Mouse (Mus musculus) liver, embryonic 15.5 days (tissue): ENCODE results near the gene Pitpnm1. TPM values are rescaled to one million over a fixed set of nuclear protein-coding genes. Genes with fewer than 3 reads are reported as not detected.
"Not testable (repeated sequence)": the region's sequence is repeated elsewhere in the genome, so short reads cannot be mapped to it uniquely, and the experiment has no call there.

Experiments used
- ATAC-seq: fragments of 200-750 bp; cut with Nextera tagmentation; 2 replicates; pipeline ENCODE4 v1.8.0; 2017; ENCODE audit warnings: moderate number of reproducible peaks, mild to moderate bottlenecking, moderate library complexity; ENCODE audit not compliant: insufficient read depth
- H3K27ac ChIP-seq: fragments of 300-500 bp; sonication (generic); replicated peaks from 2 replicates; pipeline ENCODE4 v1.5.1; 2015; ENCODE audit warnings: mild to moderate bottlenecking, inconsistent platforms
- H3K27me3 ChIP-seq: fragments of 300-500 bp; sonication (generic); 2 replicates; pipeline ENCODE4 v1.6.1; 2015; ENCODE audit warnings: mild to moderate bottlenecking, inconsistent platforms
- H3K36me3 ChIP-seq: fragments of 300-500 bp; sonication (generic); replicated peaks from 2 replicates; pipeline ENCODE4 v1.6.1; 2015; ENCODE audit warnings: moderate library complexity, mild to moderate bottlenecking, inconsistent platforms
- H3K4me1 ChIP-seq: fragments of 300-500 bp; sonication (generic); replicated peaks from 2 replicates; pipeline ENCODE4 v1.6.1; 2015; ENCODE audit warnings: inconsistent platforms
- H3K4me2 ChIP-seq: fragments of 300-500 bp; sonication (generic); 2 replicates; pipeline ENCODE4 v1.6.1; 2015; ENCODE audit warnings: moderate library complexity, mild to moderate bottlenecking, inconsistent platforms
- H3K4me3 ChIP-seq: fragments of 300-500 bp; sonication (generic); replicated peaks from 2 replicates; pipeline ENCODE4 v1.5.1; 2015; ENCODE audit warnings: mild to moderate bottlenecking, inconsistent platforms
- H3K9ac ChIP-seq: fragments of 300-500 bp; sonication (generic); 2 replicates; pipeline ENCODE4 v1.6.1; 2015; ENCODE audit warnings: moderate library complexity, mild to moderate bottlenecking, inconsistent platforms
- H3K9me3 ChIP-seq: fragments of 300-500 bp; sonication (generic); replicated peaks from 2 replicates; pipeline ENCODE4 v1.6.1; 2016; ENCODE audit warnings: inconsistent platforms
- WGBS: fragments of 180-500 bp; shearing (Covaris S2); methylation state at CpG from one replicate; pipeline ENCODE4 v1.1.7; 2015; ENCODE audit warnings: mixed read lengths; ENCODE audit not compliant: insufficient replicate concordance; 5-methylcytosine and 5-hydroxymethylcytosine counted together
- polyA plus RNA-seq: library from polyadenylated mRNA; unstranded; fragments of >200 nt; fragmentation: Nextera tagmentation; extraction: Ambion mirVana; gene quantifications from 2 replicates; pipeline ENCODE4 v1.2.1, GENCODE M21; 2015

Pitpnm1 gene
- polyA plus RNA-seq, 1 experiment from 2014 or later = 6.0 TPM

DNA sequence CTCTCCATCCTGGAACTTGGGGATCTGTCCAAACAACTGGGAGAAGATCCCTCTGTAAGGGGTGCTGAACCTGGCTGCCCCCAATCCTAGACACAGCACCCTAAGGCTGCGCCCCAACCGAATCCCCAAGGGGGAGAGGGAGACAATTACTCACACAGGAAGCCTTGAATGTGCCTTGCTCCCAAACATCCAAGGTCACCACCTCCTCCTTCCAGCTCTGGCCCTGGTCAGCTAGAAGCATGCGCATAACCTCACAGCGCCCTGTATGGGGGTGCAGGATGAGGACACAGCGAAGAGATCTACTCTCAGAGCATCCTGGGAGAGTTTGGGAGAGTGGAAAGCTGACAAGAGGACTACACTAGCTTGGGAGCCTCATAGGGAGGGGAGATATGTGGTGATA lies 41.2 kb upstream of the Pitpnm1 start:
- H3K9me3 ChIP-seq = no peaks in the 10 kb centered on the region
- peak overlapping the region; percentile 91 for H3K27ac ChIP-seq
- no peaks in the 10 kb centered on the region for H3K36me3 ChIP-seq
- H3K27me3 ChIP-seq = no peaks in the 10 kb centered on the region
- 91% methylated on average over 5 of the region's 5 CpGs for WGBS
- H3K9ac ChIP-seq = peak overlapping the region; percentile 47; the same call in 1 of the 2 replicates
- H3K4me3 ChIP-seq = peak overlapping the region; percentile 47
- peaks cover 61% of the 10 kb centered on the region for H3K4me1 ChIP-seq
- peak overlapping the region; percentile 75 for H3K4me2 ChIP-seq
- ATAC-seq = no peak

DNA sequence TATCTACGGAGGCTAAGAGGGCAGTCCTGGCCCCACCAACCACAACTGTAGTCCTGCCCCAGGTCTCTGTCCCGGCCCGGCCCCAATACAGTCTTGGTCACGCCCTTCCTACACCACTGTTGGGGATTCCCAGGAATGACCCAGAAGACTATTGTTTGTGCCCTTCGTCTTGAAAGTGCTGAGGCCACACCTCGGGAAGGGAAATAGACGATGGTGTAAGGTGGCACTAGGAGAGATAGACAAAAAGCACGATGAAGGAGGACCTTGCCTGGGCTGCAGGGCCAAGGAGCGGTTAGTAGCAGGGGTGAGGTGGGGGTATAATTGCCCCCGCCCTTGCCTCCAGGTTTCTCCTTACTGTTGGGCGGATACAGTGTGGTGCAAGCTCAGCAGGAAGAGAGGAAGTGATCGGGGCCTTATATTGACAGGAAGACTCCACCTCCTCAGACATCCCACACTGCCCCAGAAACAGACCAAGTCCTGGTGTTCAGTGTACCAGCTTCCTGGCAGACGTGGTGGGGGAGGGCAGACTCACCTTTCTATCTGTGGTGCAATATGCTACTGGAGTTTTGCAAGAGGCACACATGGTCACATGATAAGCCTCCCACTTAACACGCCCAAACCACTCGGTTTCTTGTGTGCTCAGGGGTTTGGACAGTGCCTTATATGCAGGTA lies 40.6 kb upstream of the Pitpnm1 start, which contains the start of gene Gstp3:
Gene Gstp3, minus strand, starts transcription at position 501 of the 672 bp plus-strand sequence.
- peak within 1 kb of the TSS; percentile 47 for H3K4me3 ChIP-seq
- no peaks in the 10 kb centered on the region for H3K36me3 ChIP-seq
- WGBS = 12% methylated on average over 15 of the region's 15 CpGs
- H3K9me3 ChIP-seq = no peaks in the 10 kb centered on the region
- H3K27me3 ChIP-seq = no peaks in the 10 kb centered on the region
- H3K27ac ChIP-seq = peak within 1 kb of the TSS; percentile 91
- ATAC-seq = peak; percentile 91
- H3K4me2 ChIP-seq = peak within 1 kb of the TSS; percentile 75
- H3K9ac ChIP-seq = peak within 1 kb of the TSS; percentile 47
- H3K4me1 ChIP-seq = peaks cover 64% of the 10 kb centered on the region

DNA sequence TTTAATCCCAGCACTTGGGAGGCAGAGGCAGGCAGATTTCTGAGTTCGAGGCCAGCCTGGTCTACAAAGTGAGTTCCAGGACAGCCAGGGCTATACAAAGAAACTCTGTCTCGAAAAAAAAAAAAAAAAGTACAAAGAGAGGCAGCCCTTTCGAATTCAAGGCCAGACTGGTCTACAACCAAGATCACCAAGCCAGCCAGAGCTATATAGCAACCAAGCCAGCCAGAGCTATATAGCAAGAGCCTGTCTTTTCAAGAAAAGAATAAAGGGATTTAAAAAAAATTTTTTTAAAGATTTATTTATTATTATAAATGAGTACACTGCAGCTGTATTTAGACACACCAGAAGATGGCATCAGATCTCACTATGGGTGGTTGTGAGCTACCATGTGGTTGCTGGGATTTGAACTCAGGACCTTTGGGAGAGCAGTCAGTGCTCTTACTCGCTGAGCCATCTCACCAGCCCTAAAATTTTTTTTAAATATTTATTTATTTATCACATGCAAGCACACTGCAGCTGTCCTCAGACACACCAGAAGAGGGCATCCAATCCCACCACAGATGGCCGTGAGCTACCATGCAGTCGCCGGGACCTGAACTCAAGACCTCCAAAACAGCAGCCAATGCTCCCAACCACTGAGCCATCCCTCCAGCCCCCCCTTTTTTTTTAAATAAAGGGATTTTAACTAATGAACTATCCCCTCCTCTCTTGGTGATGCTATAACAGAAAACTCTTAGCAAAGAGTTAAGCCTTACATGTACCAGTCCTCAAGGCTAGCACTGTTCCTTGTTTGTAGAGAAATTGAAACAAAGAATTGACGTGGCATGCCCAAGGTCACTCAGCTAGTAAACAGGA lies 39.5 kb upstream of the Pitpnm1 start:
- WGBS = 75% methylated on average over 8 of the region's 8 CpGs
- H3K9ac ChIP-seq, H3K4me3 ChIP-seq, ATAC-seq, H3K4me2 ChIP-seq, H3K9me3 ChIP-seq, H3K27me3 ChIP-seq, H3K36me3 ChIP-seq: not testable (repeated sequence)
- Histone ChIP-seq H3K27ac (peak overlapping the region; percentile 91), H3K4me1 (peaks cover 61% of the 10 kb centered on the region)

DNA sequence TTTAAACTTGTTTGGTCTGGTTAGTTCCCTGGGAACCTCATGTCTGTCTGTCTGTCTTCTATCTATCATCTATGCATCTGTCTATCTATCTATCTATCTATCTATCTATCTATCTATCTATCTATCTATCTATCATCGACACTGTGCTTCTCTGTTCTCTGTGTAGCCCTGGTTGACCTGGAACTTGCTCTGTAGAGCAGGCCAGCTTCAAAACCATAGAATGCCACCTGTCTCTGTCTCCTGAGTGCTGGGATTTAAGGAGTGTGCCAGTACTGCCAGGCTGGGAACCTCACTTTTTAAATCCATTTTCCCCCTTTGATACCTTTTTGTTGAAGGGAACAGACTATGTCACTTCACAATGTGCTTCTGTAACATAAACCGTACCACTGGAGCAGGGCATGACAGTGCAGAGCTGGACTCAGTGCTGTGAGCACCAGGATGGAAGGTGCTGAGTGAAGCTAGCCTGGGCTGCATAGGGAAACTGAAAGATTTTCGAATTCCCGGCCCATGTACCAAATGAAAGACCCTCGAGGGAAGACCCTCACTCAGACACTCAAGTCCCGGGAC lies 38.8 kb upstream of the Pitpnm1 start:
- no peaks in the 10 kb centered on the region for H3K27me3 ChIP-seq
- peak overlapping the region; percentile 62 for H3K27ac ChIP-seq
- no peak for ATAC-seq
- H3K4me3 ChIP-seq = no peak overlapping the region
- H3K36me3 ChIP-seq = no peaks in the 10 kb centered on the region
- H3K4me2 ChIP-seq = no peak overlapping the region
- WGBS = 65% methylated on average over 6 of the region's 6 CpGs
- no peak overlapping the region for H3K9ac ChIP-seq
- peaks cover 54% of the 10 kb centered on the region for H3K4me1 ChIP-seq
- no peaks in the 10 kb centered on the region for H3K9me3 ChIP-seq

DNA sequence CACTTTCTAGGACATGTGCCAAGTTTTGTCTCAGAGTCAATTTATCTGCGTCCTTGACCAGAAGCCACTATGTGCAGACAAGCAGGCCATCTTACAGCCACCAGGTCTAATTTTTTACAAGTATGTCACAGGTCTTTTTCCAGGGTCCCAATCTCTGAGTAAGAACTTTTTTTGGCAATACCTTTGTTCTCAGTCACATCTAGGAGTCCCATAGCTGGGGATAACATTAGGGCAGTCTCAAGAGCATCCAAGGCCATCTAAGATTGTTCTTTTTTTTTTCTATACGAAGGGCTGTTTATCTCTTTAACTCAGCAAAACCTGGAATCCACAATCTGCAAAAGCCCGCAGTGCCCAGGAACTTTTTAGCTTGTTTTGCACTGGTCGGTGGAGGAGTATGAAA lies 36.4 kb upstream of the Pitpnm1 start:
- not testable (repeated sequence) for H3K4me2 ChIP-seq, H3K4me3 ChIP-seq, H3K9ac ChIP-seq, H3K36me3 ChIP-seq, H3K27me3 ChIP-seq, ATAC-seq, H3K9me3 ChIP-seq
- Histone ChIP-seq H3K27ac (0 out of 2 replicates have a peak overlapping the region, but pooled peaks have one; percentile 33), H3K4me1 (peaks cover 38% of the 10 kb centered on the region)
- WGBS = 27% methylated on average over 4 of the region's 4 CpGs

DNA sequence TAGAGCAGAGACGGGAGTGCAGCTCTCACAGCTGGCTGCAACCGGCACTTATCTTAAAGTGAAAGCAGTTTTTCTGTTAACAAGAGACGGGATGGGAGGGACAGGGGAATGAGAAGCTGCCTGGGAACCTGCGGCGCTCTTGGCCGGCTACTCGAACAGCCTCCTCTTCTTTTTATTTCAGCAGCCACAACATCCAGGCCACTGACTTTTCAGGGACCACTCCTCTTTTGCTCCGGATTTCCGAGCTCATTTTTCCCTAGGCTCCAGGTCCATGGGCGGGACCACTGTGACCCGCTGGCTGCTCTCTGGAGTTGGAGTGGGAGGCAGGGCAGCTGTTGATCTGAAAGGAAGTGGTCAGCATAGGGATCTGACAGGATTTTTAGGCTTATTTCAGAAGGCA lies 35.3 kb upstream of the Pitpnm1 start:
- not testable (repeated sequence) for H3K9ac ChIP-seq, H3K4me3 ChIP-seq, H3K4me2 ChIP-seq, H3K27ac ChIP-seq, ATAC-seq, H3K36me3 ChIP-seq, H3K9me3 ChIP-seq, H3K27me3 ChIP-seq
- peaks cover 27% of the 10 kb centered on the region for H3K4me1 ChIP-seq
- 13% methylated on average over 6 of the region's 11 CpGs for WGBS

DNA sequence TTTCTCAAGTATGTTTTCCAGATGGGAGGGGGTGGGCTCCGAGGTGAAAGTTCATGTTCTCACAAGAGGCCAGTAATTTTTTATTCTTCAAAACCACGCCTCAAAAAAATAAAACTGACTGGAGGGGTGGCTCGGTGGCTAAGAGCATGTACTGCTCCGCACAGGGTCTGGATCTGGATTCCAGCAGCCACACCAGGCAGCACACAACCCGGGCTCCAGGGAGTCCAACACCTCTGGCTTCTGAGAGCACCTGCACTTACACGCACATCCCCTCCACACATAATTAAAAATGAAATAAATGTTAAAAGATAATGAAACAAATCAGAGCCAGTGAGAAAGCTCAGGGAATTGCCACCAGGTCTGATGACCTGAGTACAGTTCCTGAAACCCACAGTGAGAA lies 33.5 kb upstream of the Pitpnm1 start:
- H3K36me3 ChIP-seq = no peaks in the 10 kb centered on the region
- H3K9ac ChIP-seq = no peak overlapping the region
- H3K27ac ChIP-seq = peak overlapping the region; percentile 66; the same call in 1 of the 2 replicates
- H3K4me1 ChIP-seq = peaks cover 19% of the 10 kb centered on the region
- WGBS = 57% methylated on average over 6 of the region's 6 CpGs
- no peaks in the 10 kb centered on the region for H3K27me3 ChIP-seq
- H3K4me3 ChIP-seq = no peak overlapping the region
- H3K9me3 ChIP-seq = no peaks in the 10 kb centered on the region
- H3K4me2 ChIP-seq = no peak overlapping the region
- ATAC-seq = no peak

DNA sequence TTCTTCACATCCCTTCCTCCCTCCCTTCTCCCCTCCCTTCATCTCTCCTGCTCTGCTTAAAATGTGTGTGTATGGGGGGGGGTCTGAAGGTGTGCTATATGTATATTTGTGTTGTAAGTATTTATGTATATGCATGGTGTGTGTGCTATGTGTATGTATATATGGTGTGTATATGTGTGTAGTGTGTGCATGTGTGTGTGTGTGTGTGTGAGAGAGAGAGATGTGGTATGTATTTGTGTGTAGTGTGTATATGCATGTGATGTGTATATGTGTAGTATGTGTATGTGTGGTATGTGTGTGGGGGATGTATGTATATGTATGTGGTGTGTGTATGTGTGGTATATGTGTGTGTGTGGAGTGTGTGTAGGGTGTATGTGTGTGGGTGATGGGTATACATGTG lies 32.9 kb upstream of the Pitpnm1 start:
- no peaks in the 10 kb centered on the region for H3K27me3 ChIP-seq
- H3K9ac ChIP-seq = no peak overlapping the region
- no peak overlapping the region for H3K4me3 ChIP-seq
- H3K36me3 ChIP-seq = no peaks in the 10 kb centered on the region
- ATAC-seq = 0 out of 2 replicates have a peak, but pooled peaks have one; percentile 11
- no peak overlapping the region for H3K27ac ChIP-seq
- H3K4me2 ChIP-seq = no peak overlapping the region
- H3K4me1 ChIP-seq = peaks cover 24% of the 10 kb centered on the region
- H3K9me3 ChIP-seq = no peaks in the 10 kb centered on the region

DNA sequence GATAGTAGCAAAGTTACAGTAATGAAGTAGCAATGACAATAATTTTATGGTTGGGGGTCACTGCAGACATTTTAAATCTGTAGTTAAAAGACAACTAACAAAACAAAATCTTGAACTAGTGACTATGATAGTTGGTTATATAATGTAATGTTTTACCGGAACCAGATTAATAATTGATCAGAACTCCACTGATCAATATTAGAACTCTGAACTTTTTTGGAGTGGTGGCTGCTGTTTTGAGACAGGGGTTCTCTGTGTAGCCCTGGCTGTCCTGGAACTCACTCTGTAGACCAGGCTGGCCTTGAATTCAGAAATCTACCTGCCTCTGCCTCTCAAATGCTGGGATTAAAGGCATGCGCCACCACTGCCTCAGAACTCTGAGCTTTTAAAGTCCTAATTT lies 31.6 kb upstream of the Pitpnm1 start:
- WGBS = 72% methylated on average over 2 of the region's 2 CpGs
- H3K9ac ChIP-seq, H3K4me3 ChIP-seq, H3K9me3 ChIP-seq, H3K27me3 ChIP-seq, H3K36me3 ChIP-seq, H3K4me2 ChIP-seq: not testable (repeated sequence)
- peak; percentile 33; the same call in 1 of the 2 replicates for ATAC-seq
- peaks cover 24% of the 10 kb centered on the region for H3K4me1 ChIP-seq
- H3K27ac ChIP-seq = peak overlapping the region; percentile 76

DNA sequence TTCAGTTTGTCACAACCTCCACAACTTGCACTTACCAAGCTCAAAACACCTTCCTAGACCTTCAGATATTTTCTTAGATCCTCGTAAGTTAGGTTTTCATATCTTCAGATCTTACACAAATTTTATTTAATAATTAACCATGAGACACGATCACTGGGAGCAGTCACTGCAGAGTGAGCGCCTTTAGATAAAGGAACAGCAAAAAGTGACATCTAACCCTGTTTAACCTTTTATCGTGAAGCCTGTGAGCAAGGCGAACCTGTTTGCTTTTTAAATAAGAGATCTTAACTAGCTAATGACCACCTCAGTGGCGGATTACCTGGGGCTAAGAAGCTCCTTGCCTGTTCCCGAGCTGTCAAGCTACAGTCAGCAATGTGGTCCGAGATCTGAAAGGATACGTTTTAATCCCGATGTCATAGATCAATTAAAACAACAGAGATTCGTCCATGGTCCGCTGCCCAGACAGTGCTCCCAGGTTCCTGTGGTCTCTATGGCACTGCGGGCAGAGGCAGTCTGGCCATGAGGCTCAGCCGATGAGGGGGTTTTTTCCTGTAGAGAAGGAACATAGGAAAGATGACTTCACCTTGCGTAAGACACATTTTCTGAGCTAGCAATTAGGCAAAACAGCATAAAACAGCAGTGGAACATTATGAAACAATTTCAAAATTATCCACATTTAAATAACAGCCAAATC lies 30.9 kb upstream of the Pitpnm1 start:
- no peak overlapping the region for H3K4me3 ChIP-seq
- H3K4me1 ChIP-seq = peaks cover 24% of the 10 kb centered on the region
- no peaks in the 10 kb centered on the region for H3K9me3 ChIP-seq
- 61% methylated on average over 15 of the region's 15 CpGs for WGBS
- H3K36me3 ChIP-seq = no peaks in the 10 kb centered on the region
- peak overlapping the region; percentile 76 for H3K27ac ChIP-seq
- no peaks in the 10 kb centered on the region for H3K27me3 ChIP-seq
- no peak overlapping the region; the same call in 1 of the 2 replicates for H3K4me2 ChIP-seq
- ATAC-seq = peak; percentile 53
- no peak overlapping the region for H3K9ac ChIP-seq
